Mouse (Mus musculus) cerebellum, adult 2 months (tissue): ENCODE measurements at regions not wholly inside any gene's neighbourhood (a gene's known extent, or its start where the extent isn't known, plus 50 kb on each side); places are given as distances from the start of the nearest gene placed in this dataset.

ENCODE experiments used
- DNase-seq, 2 experiments: peaks; one replicate each; pipeline ENCODE4 v3.0.0; 2021
- H3K27ac ChIP-seq: fragments of 200-500 bp; 2 replicates; pipeline ENCODE4 v1.5.1; 2012; ENCODE audit warnings: low read length, control low read depth, inconsistent platforms; ENCODE audit not compliant: insufficient read depth
- H3K27me3 ChIP-seq: fragments of 200-500 bp; 2 replicates; pipeline ENCODE4 v1.6.1; 2012; ENCODE audit warnings: inconsistent platforms, mild to moderate bottlenecking, low read length, moderate library complexity; ENCODE audit not compliant: control insufficient read depth, insufficient read depth
- H3K4me1 ChIP-seq: fragments of 200-500 bp; 2 replicates; pipeline ENCODE4 v1.6.1; 2011; ENCODE audit warnings: low read length; ENCODE audit not compliant: control insufficient read depth, insufficient read depth
- H3K4me3 ChIP-seq: fragments of 200-500 bp; replicated peaks from 2 replicates; pipeline ENCODE3; 2011; ENCODE audit warnings: mild to moderate bottlenecking, low read depth, low read length, control low read depth; ENCODE audit not compliant: insufficient read depth
- CTCF ChIP-seq: fragments of 200-500 bp; IDR thresholded peaks from 2 replicates; pipeline ENCODE4 v1.5.1; 2011; ENCODE audit warnings: low read depth, mild to moderate bottlenecking, control low read depth, low read length, moderate library complexity, borderline replicate concordance; ENCODE audit not compliant: insufficient read depth
- POLR2A ChIP-seq: fragments of 200-500 bp; IDR thresholded peaks from 2 replicates; pipeline ENCODE4 v1.6.1; 2011; ENCODE audit warnings: low read length, control low read depth, borderline replicate concordance; ENCODE audit not compliant: insufficient read depth
- WGBS: fragments of 180-500 bp; shearing (Covaris S2); methylation state at CpG from one replicate; pipeline ENCODE4 v1.1.7; 2018; 5-methylcytosine and 5-hydroxymethylcytosine counted together

GRCm38 (mm10) chr12:36943903-36944302, 164.4 kb upstream of the Meox2 start:
- TF ChIP-seq CTCF (no peak), POLR2A (no peak)
- Histone ChIP-seq H3K27me3 (no peaks in the 10 kb centered on the region), H3K4me3 (no peak overlapping the region), H3K27ac (no peak overlapping the region), H3K4me1 (no peaks in the 10 kb centered on the region)
- DNase-seq = no peak
- WGBS = 100% methylated on average over 1 of the region's 1 CpGs

GRCm38 (mm10) chr12:36945964-36946363, 162.4 kb upstream of the Meox2 start:
- Histone ChIP-seq H3K27ac (no peak overlapping the region), H3K27me3 (no peaks in the 10 kb centered on the region), H3K4me3 (no peak overlapping the region), H3K4me1 (no peaks in the 10 kb centered on the region)
- no peak for TF ChIP-seq POLR2A
- TF ChIP-seq CTCF = no peak
- no peak for DNase-seq
- 19% methylated on average over 1 of the region's 1 CpGs for WGBS

- H3K27me3 ChIP-seq = no peaks in the 10 kb centered on the region
- no peak overlapping the region for H3K4me3 ChIP-seq
- H3K4me1 ChIP-seq = no peaks in the 10 kb centered on the region
- no peak for TF ChIP-seq POLR2A
- no peak for TF ChIP-seq CTCF
- H3K27ac ChIP-seq = no peak overlapping the region
- no peak for DNase-seq
- WGBS = 94% methylated on average over 3 of the region's 3 CpGs
Measured at GRCm38 (mm10) chr12:36947902-36948301, 160.4 kb upstream of the Meox2 start.

GRCm38 (mm10) chr12:36949096-36949738, 159.1 kb upstream of the Meox2 start:
- DNase-seq = no peak
- WGBS = 57% methylated on average over 2 of the region's 2 CpGs
- no peak for TF ChIP-seq CTCF
- TF ChIP-seq POLR2A = no peak
- no peak overlapping the region for H3K4me3 ChIP-seq
- no peak overlapping the region for H3K27ac ChIP-seq
- no peaks in the 10 kb centered on the region for H3K27me3 ChIP-seq
- no peaks in the 10 kb centered on the region for H3K4me1 ChIP-seq

GRCm38 (mm10) chr12:36974432-36975094, 133.8 kb upstream of the Meox2 start:
- Histone ChIP-seq H3K27me3 (no peaks in the 10 kb centered on the region), H3K4me3 (no peak overlapping the region), H3K27ac (no peak overlapping the region), H3K4me1 (no peaks in the 10 kb centered on the region)
- DNase-seq = no peak
- no peak for TF ChIP-seq POLR2A
- no peak for TF ChIP-seq CTCF
- WGBS = 76% methylated on average over 3 of the region's 3 CpGs

- DNase-seq = no peak
- H3K27me3 ChIP-seq = no peaks in the 10 kb centered on the region
- no peak overlapping the region for H3K4me3 ChIP-seq
- TF ChIP-seq POLR2A = no peak
- TF ChIP-seq CTCF = no peak
- no peaks in the 10 kb centered on the region for H3K4me1 ChIP-seq
- no peak overlapping the region for H3K27ac ChIP-seq
- WGBS = 72% methylated on average over 3 of the region's 3 CpGs
Measured at GRCm38 (mm10) chr12:36977141-36977540, 131.2 kb upstream of the Meox2 start.

GRCm38 (mm10) chr12:36991135-36991534, 117.2 kb upstream of the Meox2 start:
- WGBS = 62% methylated on average over 4 of the region's 4 CpGs
- DNase-seq = no peak
- no peak for TF ChIP-seq CTCF
- TF ChIP-seq POLR2A = no peak
- no peak overlapping the region for H3K4me3 ChIP-seq
- H3K27ac ChIP-seq = no peak overlapping the region
- H3K4me1 ChIP-seq = no peaks in the 10 kb centered on the region
- H3K27me3 ChIP-seq = no peaks in the 10 kb centered on the region

- H3K27me3 ChIP-seq = no peaks in the 10 kb centered on the region
- DNase-seq = no peak
- H3K4me1 ChIP-seq = no peaks in the 10 kb centered on the region
- H3K27ac ChIP-seq = no peak overlapping the region
- WGBS = 46% methylated on average over 4 of the region's 4 CpGs
- no peak overlapping the region for H3K4me3 ChIP-seq
- no peak for TF ChIP-seq POLR2A
- no peak for TF ChIP-seq CTCF
Measured at GRCm38 (mm10) chr12:36991970-36992369, 116.4 kb upstream of the Meox2 start.
